Mouse (Mus musculus) c-Kit-negative CD71-positive TER-119-positive erythroid progenitor cells, embryonic 14.5 days (primary cell): ENCODE data around the gene Hoxc9.

Source experiments
- DNase-seq: peaks from one replicate; pipeline ENCODE4 v3.0.0-alpha.2; 2013; ENCODE audit warnings: low read depth, low spot score

Gene Hoxc9

DNA sequence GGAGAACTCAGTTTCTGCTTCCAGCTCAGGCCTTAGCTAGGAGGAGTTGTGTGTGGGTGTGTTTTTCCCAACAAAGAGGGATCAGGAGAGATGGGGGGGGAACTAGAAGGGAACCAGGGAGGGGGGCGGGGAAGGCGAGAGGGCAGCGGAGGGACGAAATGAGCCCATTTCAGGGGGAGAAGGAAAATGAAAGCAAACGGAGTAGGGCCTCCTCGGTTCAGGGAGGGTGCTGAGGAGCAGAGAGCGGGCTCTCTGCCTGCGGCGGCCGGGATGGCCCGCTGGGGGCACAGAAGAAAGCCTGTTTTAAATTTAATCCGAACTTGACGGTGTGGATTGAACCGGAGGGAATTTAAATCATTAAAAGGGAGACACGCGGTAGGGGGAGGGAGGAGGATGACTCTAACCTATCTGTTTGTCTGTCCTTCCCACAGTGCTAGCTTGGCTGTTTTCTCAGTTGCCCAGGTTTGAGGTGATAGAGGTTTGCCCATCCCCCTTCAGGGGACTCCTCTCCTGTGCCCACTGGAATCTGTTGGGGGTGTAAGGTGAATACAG lies 1.3 kb downstream of the Hoxc9 start:
- DNase-seq = no peak

DNA sequence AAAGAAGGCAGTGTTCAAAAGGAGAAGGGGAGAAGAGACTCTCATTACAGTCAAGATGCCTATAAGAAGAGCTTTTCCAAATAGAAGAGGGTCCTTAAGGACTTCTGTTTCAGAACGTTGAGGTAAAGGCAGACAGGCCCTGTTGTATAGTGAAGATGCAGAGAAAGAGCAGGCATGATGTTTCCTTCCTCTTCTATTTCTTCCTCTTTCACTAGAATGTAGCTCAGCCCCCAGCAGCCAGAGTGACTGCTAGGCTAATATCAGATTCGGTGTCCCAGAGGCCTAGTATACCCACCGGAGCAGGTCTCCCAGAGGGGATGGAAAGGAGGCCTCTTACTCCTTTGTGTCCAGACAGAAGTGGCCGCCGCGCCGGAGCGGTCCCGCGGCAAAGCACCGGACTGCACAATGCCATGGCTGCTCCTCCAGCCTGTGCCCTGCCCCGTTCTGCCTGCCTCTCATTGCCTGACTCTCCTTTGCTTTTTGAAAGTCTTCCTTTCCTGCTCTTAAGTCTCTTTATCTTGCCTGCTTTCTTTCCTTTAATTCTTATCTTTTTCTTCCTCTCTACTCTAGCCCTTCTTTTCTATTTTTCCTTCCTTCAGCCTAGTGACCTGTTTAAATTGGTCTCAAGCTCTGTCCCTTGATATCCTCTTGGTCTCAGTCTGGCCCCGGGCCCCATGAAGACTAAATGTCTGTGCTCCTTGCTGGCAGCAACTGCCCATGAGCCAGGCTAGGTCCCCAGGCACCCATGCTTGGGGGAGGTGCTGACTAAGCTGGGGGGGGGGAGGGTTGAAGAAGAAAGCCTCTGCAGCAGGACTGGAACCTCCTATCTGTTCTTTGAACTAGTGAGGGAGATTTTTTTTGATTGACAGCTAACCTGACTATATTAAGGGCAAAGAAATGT lies 2.6 kb downstream of the Hoxc9 start:
- no peak for DNase-seq

DNA sequence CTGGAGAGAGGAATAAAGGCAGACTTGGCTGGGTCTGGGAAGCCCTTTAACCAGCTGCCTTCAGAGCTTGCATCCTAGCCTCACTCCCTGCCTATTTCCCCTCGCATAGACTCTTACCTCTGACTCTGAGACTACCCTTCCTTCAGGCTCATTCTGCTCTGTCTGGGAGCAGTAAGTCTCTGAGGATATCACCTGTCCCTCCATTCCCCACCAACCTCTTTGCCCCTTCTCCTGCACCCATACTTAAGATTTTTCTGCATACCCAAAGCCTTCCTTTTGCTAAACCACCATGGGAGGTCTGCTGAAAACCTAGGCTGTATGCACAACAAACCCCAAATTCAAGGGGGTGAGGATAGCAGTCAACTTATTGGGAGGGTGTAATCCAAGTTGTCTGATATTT lies 3.7 kb downstream of the Hoxc9 start:
- no peak for DNase-seq

DNA sequence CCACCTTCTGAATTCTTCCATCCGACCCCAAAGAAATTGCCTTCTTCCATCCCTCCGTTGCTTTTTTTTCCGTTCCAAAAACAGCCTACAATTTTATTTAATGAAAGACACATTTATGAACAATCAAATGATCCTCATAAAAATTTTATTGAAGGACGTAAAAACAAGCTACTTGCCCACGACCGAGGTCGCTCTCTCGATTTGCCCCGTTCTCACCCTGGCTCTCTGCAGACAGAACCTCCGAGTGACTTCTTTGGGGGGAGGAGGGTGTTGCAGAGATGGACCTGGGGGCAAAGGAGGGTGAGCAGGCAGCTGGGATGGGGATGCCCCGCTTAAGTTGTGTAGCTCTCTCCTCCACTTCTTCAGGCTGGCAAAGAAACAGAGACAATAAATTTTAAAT lies 4.1 kb downstream of the Hoxc9 start:
- DNase-seq = no peak

DNA sequence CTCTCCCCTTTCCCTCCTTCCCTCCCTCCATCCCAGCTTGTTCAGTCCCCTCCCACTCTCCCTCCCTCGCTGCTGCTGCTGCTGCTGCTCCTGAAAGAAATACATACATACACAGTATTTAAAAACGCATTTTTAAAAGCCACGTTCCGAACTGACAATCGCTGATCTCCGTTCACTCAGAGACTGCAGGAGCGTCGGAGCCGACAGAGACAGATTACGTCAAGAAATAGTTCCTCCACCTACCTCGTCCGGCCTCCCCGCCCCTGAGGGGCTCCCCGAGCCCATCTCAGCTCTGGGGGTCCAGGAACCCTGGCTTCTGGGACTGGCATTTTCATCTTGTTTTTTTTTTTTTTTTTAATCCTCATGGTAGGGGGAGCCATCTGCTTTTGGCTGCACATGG lies 4.7 kb downstream of the Hoxc9 start:
- no peak for DNase-seq

DNA sequence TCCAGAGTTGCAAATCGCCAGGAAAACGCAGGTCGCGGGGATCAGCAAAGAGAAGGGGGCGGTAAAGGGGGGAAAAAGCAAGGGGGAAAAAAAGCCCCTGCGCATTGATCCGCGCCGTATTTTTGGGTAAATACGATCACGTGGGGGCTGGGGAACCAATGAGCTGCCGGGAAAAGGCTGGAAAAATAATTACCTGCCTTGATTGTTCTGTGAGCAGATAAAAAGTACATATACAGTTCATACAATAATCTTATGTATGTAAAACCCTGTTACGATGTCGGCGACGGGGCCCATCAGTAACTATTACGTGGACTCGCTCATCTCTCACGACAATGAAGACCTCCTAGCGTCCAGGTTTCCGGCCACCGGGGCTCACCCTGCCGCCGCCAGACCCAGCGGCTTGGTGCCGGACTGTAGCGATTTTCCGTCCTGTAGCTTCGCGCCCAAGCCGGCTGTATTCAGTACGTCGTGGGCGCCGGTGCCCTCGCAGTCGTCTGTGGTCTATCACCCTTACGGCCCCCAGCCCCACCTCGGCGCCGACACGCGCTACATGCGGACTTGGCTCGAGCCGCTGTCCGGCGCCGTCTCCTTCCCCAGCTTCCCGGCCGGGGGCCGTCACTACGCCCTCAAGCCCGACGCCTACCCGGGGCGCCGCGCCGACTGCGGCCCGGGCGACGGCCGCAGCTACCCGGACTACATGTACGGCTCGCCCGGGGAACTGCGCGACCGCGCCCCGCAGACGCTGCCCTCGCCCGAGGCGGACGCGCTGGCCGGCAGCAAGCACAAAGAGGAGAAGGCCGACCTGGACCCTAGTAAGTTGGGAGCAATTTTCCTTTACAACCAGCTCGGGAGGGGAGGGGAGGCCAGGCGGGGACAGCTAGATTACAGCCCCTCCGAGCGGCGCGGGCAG lies 5.4 kb downstream of the Hoxc9 start:
- no peak for DNase-seq

DNA sequence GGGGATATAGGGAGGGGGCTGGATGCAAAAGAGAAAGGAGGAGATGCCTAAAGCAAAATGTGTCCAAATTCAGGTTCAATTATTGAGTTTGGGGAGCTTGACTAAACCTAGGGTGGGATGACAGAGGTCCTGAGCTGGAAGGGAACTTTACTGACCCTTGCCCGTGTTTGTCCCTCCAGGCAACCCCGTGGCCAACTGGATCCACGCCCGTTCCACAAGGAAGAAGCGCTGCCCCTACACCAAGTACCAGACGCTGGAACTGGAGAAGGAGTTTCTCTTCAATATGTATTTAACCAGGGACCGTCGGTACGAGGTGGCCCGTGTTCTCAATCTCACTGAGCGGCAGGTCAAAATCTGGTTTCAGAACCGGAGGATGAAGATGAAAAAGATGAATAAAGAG lies 7.5 kb downstream of the Hoxc9 start:
- DNase-seq = no peak

DNA sequence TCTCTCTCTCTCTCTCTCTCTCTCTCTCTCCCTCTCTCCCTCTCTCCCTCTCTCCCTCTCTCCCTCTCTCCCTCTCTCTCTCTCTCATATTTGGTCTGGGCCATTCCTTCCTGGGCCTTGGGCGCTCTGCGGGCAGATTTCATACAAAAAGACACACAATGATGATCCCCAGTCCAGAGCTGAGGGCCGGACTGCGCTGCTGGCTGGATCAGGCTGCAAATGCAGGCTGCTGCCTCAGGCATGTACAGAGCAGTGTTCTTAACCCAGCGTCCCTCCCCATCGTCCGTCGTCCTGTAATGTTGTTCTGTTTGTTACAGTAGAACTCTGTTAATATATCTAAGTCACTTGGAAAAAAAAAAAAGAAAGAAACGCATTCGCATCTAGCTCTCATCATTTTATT lies 8.3 kb downstream of the Hoxc9 start:
- no peak for DNase-seq

DNA sequence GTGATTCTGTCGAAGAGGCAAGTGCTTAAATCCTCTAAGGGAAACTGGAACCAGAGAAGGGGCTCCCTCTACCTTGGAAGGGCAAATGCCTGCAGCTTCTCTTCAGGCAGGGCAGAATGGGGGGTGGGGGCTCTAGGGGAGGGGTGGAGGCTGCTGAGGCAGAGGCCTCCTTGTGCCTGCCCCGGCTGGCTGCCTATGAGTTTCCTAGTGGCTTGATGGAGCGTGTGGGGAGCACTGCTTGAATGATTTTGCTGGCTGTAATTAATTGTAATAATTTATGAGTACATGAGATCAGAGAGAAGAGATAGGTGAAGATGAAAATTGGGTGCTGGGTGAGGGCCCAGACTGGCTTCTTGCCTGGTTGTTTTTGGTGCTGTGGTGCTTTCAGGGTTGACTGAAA lies 8.7 kb downstream of the Hoxc9 start:
- no peak for DNase-seq

DNA sequence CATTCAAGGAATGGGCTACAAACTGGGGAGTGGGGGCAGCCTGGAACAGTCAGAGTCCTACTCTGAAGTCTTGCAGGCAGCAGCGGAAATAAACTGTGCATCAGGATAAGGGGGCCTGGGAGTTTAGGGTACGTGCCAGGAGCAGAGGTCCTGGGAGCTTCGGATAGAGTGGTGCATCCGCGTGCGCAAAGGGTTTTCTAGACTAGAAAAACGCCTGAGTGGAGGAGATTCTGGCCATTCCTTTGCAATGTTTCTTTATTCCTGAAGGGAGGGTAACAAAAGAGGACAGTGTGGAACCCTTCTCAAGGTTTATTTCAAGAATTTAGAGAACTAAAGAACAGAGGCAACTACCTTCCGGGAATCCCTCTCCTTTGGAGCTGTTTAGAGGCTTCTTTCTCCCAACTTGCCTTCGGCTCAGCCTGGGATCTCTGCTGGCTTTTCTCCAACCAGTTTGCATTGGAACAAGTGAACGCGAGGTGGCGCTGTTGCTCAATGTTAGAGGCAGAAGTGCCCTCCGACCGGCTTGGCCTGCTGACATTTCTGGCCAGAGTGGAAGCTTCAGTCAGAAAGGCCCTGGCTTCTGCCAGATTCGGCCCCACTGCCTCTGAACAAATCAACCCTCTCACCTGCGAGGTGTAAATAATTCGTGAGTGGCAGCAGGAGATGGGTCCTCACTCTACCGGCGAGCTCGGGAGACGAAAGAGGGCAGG lies 11.0 kb downstream of the Hoxc9 start:
- DNase-seq = peak; percentile 44

DNA sequence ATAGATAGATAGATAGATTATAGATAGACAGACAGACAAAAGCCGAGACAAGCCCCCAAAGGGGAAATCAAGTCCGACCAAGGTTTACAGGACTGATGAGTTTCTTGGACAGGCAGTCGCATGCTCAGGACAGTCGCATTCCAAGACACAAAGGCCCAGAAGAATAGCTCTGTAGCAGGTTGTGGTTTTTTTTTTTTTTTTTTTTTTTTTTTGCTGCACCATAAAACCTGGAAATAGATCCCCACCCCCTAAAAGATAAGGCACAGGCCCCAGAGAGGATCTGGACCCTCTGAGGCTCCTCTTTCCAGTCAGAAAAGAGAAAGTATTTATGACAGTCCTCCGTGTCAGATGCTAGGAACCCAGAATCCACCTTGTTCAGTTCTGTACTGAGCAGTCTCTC lies 11.8 kb downstream of the Hoxc9 start:
- DNase-seq = no peak

DNA sequence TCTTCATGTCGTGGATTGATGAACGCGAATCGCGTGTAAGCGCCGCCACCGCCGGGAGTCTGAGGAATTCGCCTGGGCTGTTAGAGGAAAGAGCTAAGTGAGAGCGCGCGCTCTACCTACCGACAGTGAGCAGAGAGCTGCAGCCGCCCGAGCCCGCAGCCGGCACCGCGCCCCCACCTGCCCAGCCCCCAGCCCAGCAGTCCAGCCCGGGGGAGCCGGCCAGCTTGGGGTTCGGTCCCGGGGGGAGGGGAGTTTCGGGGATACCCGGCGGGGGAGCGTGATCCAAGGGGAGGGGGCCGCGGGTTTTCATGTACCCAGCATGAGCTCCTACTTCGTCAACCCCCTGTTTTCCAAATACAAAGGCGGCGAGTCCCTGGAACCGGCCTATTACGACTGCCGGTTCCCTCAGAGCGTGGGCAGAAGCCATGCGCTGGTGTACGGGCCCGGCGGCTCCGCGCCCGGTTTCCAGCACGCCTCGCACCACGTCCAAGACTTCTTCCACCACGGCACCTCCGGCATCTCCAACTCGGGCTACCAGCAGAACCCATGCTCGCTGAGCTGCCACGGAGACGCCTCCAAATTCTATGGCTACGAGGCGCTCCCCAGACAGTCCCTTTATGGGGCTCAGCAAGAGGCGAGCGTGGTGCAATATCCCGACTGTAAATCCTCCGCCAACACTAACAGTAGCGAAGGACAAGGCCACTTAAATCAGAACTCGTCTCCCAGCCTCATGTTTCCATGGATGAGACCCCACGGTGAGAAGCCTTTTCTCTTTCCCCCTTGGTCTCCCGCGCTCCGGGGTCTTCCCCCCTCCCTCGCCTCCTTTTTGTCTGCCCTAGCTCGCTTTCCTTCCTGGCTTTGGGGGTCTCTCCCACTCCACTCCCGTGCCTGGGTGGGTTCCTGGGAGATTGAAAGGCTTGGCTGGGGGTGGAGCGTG lies 14.5 kb downstream of the Hoxc9 start, which contains the start of gene Hoxc8:
Hoxc8 (plus strand) TSS at position 147 of the 937 bp plus-strand sequence.
- no peak for DNase-seq

DNA sequence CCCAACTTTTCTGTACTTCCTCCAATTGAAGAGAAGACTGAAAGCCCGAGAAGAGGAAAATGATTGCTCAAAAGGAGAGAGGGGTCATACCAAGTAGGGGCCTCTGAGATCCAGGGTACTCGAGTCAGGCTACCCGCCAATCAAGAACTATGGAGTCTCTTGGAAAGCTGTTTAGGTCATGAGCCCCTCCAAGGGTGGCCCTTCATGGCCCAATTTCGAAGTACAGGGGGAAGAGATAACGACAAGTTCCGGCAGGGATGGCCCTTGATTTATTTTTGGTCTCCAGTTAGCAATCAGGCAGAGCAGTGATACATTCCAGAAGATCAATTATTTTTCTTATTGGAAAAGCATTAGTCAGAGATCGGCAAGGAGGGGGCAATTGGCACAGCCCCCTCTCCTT lies 15.5 kb downstream of the Hoxc9 start:
- no peak for DNase-seq

DNA sequence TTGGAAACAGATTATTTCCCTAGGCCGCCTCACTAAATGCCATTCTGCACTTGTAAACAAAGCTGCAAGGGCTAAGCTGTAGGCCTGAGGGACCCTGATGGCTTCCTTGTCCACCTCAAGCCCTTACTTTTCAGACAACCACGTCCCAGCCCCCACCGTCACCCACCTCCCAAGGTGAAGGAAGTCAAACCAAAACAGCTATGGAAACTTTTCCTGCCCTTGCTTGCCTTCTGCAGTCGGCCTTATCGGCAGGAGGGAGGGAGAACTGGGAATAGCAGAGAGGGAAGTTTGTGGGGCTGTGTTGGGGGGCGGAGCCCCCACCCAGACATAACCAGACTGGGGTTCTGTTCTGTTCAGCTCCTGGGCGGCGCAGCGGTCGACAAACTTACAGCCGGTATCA lies 16.0 kb downstream of the Hoxc9 start:
- no peak for DNase-seq

DNA sequence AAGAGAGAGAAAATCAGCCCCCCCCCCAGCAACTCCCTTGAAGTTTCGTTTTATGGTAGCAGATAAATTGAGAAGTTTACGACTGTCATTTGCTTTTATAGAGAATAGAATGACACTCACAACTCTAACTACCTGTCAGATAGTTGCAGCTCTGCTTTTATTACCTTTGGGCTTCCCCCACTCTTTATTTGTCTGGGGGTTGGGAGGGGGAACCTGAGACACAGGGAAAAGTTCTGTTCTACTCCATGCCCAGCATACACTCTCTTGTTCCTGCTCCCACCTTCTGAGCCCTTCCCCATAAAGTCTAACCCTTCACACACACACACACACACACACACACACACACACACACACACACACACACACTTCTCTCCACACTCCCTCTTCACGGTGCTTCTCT lies 16.6 kb downstream of the Hoxc9 start:
- no peak for DNase-seq

DNA sequence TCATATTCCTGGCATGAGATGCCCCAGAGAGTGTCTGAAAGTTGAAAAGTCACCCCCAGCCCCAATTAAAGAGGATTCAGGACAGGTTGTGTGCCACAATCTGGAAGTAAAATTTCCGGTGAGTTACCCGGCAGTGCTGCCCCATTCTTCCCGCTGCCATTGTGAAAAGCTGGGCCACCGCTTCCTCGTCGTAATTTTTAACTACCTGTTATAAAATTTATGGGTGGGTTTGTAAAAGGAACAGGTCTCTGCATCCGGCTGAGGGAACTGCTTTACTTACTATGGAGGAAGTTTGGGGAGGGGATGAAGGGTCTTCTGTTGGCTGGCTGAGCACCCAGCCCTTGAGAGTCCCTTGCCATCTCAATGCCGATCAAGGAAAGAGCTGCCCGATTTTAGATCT lies 20.3 kb downstream of the Hoxc9 start:
- DNase-seq = no peak

DNA sequence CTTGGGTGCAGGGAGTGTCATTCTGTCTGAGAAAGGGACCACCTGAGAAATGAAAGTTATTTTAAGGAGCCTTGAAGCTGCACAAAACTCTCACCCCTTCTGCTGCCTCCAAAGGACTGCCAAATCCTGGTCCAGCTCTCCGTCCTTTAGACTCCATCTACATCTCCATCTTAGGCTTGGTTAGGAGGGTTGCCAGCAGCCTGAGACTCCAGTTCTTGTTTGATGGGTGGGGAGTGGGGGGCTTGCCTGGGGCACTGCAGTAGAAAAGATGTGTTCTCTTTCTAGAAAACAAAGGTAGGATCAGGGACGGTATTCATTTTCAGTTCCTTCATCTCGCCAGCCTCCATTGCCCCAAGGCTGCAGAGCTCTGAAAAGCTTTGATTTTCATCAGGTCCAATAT lies 21.2 kb downstream of the Hoxc9 start:
- DNase-seq = no peak

DNA sequence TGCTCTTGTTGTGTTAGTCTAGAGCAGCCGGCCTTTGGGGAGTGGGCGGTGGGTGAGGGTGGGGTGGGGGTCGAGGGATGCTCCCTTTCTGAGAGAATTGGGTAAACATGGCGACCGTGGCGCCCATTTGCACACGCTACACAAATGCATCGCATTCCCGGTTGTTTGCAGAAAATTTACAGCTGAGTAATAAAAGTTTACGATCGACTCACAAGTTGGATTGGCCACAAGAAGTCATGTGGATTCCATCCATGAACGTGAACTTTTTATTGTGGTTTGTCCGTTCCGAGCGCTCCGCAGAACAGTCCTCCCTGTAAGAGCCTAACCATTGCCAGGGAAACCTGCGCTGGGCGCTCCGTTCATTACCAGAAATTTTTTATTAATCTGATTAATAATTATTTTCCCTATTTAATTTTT lies 21.7 kb downstream of the Hoxc9 start, which contains the start of gene Hoxc6:
Hoxc6 (plus strand) TSS at position 319 of the 417 bp plus-strand sequence.
- DNase-seq = no peak

DNA sequence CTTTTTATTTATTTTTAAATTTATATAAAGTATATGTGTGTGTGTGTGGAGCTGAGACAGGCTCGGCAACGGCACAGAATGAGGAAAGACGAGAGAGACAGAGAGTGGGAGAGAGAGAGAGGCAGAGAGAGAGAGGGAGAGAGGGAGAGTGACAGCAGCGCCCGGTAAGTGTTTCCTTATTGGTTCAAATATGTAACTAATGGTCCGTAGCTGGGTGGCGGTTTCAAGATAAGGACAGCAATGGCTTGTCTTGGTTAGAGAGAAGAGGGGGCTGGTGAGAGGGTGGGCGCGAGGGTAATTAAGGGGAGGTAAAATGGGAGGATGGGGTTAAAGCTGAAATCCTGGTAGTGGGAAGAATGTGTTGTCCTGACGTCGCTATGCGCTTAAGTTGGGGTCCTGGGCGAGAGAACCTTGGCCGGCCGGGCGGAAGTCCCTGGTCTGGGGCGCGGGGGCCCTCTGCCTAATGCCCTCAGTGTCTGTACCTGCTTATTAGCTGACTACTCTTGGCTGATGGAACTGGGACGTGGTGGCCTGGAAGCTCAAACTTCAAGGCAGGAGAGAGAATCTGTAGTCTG lies 22.5 kb downstream of the Hoxc9 start:
- DNase-seq = no peak

DNA sequence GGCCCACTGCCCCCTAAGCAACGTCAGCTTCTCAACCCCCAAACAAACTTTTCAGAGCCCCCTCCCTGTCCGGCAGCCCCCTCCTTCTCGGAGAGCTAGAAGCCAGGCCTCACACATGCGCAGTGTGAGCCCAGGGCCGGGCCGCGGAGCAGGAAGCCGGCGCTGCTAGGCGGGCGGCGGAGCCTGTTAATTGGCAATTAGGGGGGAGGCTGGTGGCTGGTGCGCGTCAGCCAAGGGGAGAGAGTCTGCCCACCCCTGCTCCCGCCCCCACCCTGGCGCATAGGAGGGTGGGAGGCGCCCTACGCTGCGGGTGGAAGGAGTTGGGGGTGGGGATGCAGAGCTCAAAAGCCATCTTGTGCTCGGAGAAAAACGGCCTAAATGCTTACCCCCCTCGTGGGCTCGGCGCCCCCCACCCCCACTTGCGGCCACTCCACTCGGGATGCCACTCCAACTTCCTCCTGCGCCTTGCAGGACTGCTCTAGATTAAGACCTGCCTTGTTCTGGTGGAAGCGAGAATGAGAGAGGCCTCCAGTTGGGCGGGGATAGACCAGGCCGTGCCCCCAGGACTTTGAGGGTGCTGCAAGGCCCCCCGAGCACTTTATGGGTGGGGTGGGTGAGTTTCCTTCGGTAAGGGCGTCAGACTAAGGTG lies 23.1 kb downstream of the Hoxc9 start:
- no peak for DNase-seq
